Mouse (Mus musculus): ENCODE data around the gene Pecam1. TPM values are rescaled to one million over a fixed set of nuclear protein-coding genes. Genes with fewer than 3 reads are reported as not detected.
"Not testable (repeated sequence)": the region's sequence is repeated elsewhere in the genome, so short reads cannot be mapped to it uniquely, and the experiment has no call there.

The Pecam1 gene
- polyA plus RNA-seq, 1 experiment from 2014 or later, result 51.7 TPM

- Histone ChIP-seq H3K27me3 (ENCODE audit: control insufficient read depth, insufficient read depth, low read length) (no peaks in the 10 kb centered on the region), H3K4me1 (ENCODE audit: control insufficient read depth, insufficient read depth, low read length) (peaks cover 20% of the 10 kb centered on the region), H3K9ac (ENCODE audit: low read length) (no peak overlapping the region), H3K4me2 (ENCODE audit: low read depth, low read length) (no peak overlapping the region), H3K4me3 (replicated peaks; ENCODE audit: low read length) (no peak overlapping the region), H3K36me3 (ENCODE audit: control insufficient read depth, insufficient read depth, low read length) (no peaks in the 10 kb centered on the region), H3K27ac (ENCODE audit: low read length) (0 out of 2 replicates have a peak overlapping the region, but pooled peaks have one; percentile 23), H3K9me3 (replicated peaks; ENCODE audit: control insufficient read depth, low read length) (no peaks in the 10 kb centered on the region)
- ATAC-seq (ENCODE audit: insufficient read depth, low FRiP score), result no peak
- 86% methylated on average over 3 of the region's 3 CpGs for WGBS
Measured at GRCm38 (mm10) chr11:106759028-106759427, 8.6 kb upstream of the Pecam1 start.

- Histone ChIP-seq H3K4me3 (replicated peaks; ENCODE audit: low read length) (no peak overlapping the region), H3K9ac (ENCODE audit: low read length) (no peak overlapping the region), H3K9me3 (replicated peaks; ENCODE audit: control insufficient read depth, low read length) (no peaks in the 10 kb centered on the region), H3K4me2 (ENCODE audit: low read depth, low read length) (no peak overlapping the region), H3K27ac (ENCODE audit: low read length) (no peak overlapping the region), H3K27me3 (ENCODE audit: control insufficient read depth, insufficient read depth, low read length) (no peaks in the 10 kb centered on the region), H3K4me1 (ENCODE audit: control insufficient read depth, insufficient read depth, low read length) (no peaks in the 10 kb centered on the region), H3K36me3 (ENCODE audit: control insufficient read depth, insufficient read depth, low read length) (no peaks in the 10 kb centered on the region)
- no peak for ATAC-seq (ENCODE audit: insufficient read depth, low FRiP score)
- WGBS, result 56% methylated on average over 5 of the region's 5 CpGs
Measured at GRCm38 (mm10) chr11:106755583-106755982, 5.2 kb upstream of the Pecam1 start.

- Histone ChIP-seq H3K27me3 (ENCODE audit: control insufficient read depth, insufficient read depth, low read length) (no peaks in the 10 kb centered on the region), H3K36me3 (ENCODE audit: control insufficient read depth, insufficient read depth, low read length) (no peaks in the 10 kb centered on the region), H3K4me1 (ENCODE audit: control insufficient read depth, insufficient read depth, low read length) (0 out of 2 replicates have a peak, but pooled peaks cover 3% of the 10 kb centered on the region), H3K4me2 (ENCODE audit: low read depth, low read length) (no peak overlapping the region), H3K27ac (ENCODE audit: low read length) (no peak overlapping the region), H3K9ac (ENCODE audit: low read length) (no peak overlapping the region), H3K9me3 (replicated peaks; ENCODE audit: control insufficient read depth, low read length) (no peaks in the 10 kb centered on the region), H3K4me3 (replicated peaks; ENCODE audit: low read length) (no peak overlapping the region)
- 75% methylated on average over 6 of the region's 6 CpGs for WGBS
- no peak for ATAC-seq (ENCODE audit: insufficient read depth, low FRiP score)
Measured at GRCm38 (mm10) chr11:106753314-106753713, 2.9 kb upstream of the Pecam1 start.

GRCm38 (mm10) chr11:106752103-106752502, 1.7 kb upstream of the Pecam1 start:
- no peak overlapping the region for H3K9ac ChIP-seq (ENCODE audit: low read length)
- no peaks in the 10 kb centered on the region for H3K36me3 ChIP-seq (ENCODE audit: control insufficient read depth, insufficient read depth, low read length)
- H3K9me3 ChIP-seq (replicated peaks; ENCODE audit: control insufficient read depth, low read length), result no peaks in the 10 kb centered on the region
- peak overlapping the region; percentile 52; the same call in 1 of the 2 replicates for H3K27ac ChIP-seq (ENCODE audit: low read length)
- peak; percentile 37; the same call in 1 of the 2 replicates for ATAC-seq (ENCODE audit: insufficient read depth, low FRiP score)
- 0 out of 2 replicates have a peak overlapping the region, but pooled peaks have one; percentile 1 for H3K4me2 ChIP-seq (ENCODE audit: low read depth, low read length)
- no peak overlapping the region for H3K4me3 ChIP-seq (replicated peaks; ENCODE audit: low read length)
- WGBS, result 74% methylated on average over 7 of the region's 7 CpGs
- H3K27me3 ChIP-seq (ENCODE audit: control insufficient read depth, insufficient read depth, low read length), result no peaks in the 10 kb centered on the region
- H3K4me1 ChIP-seq (ENCODE audit: control insufficient read depth, insufficient read depth, low read length), result 0 out of 2 replicates have a peak, but pooled peaks cover 3% of the 10 kb centered on the region

GRCm38 (mm10) chr11:106751039-106752018, 901 bp upstream of the Pecam1 start, which contains the start of gene Milr1:
Gene Milr1, plus strand, starts transcription at chr11:106751226.
- no peaks in the 10 kb centered on the region for H3K27me3 ChIP-seq (ENCODE audit: control insufficient read depth, insufficient read depth, low read length)
- H3K36me3 ChIP-seq (ENCODE audit: control insufficient read depth, insufficient read depth, low read length), result no peaks in the 10 kb centered on the region
- H3K4me2 ChIP-seq (ENCODE audit: low read depth, low read length), result no peak within 1 kb of the TSS
- peak within 1 kb of the TSS; percentile 52; the same call in 1 of the 2 replicates for H3K27ac ChIP-seq (ENCODE audit: low read length)
- ATAC-seq (ENCODE audit: insufficient read depth, low FRiP score), result no peak
- no peaks in the 10 kb centered on the region for H3K9me3 ChIP-seq (replicated peaks; ENCODE audit: control insufficient read depth, low read length)
- no peak within 1 kb of the TSS for H3K9ac ChIP-seq (ENCODE audit: low read length)
- whole genome bisulfite sequencing, result 65% methylated on average over 17 of the region's 17 CpGs
- 0 out of 2 replicates have a peak, but pooled peaks cover 3% of the 10 kb centered on the region for H3K4me1 ChIP-seq (ENCODE audit: control insufficient read depth, insufficient read depth, low read length)
- H3K4me3 ChIP-seq (replicated peaks; ENCODE audit: low read length), result no peak within 1 kb of the TSS

GRCm38 (mm10) chr11:106749557-106750120, 789 bp downstream of the Pecam1 start:
- H3K36me3 ChIP-seq (ENCODE audit: control insufficient read depth, insufficient read depth, low read length); H3K27me3 ChIP-seq (ENCODE audit: control insufficient read depth, insufficient read depth, low read length); H3K4me3 ChIP-seq (replicated peaks; ENCODE audit: low read length); ATAC-seq (ENCODE audit: insufficient read depth, low FRiP score); H3K9ac ChIP-seq (ENCODE audit: low read length); H3K4me2 ChIP-seq (ENCODE audit: low read depth, low read length); H3K9me3 ChIP-seq (replicated peaks; ENCODE audit: control insufficient read depth, low read length); H3K4me1 ChIP-seq (ENCODE audit: control insufficient read depth, insufficient read depth, low read length); H3K27ac ChIP-seq (ENCODE audit: low read length): not testable (repeated sequence)
- WGBS, result 96% methylated on average over 7 of the region's 7 CpGs

GRCm38 (mm10) chr11:106744949-106745348, 5.5 kb downstream of the Pecam1 start:
- no peaks in the 10 kb centered on the region for H3K4me1 ChIP-seq (ENCODE audit: control insufficient read depth, insufficient read depth, low read length)
- H3K27ac ChIP-seq (ENCODE audit: low read length), result no peak overlapping the region
- no peaks in the 10 kb centered on the region for H3K36me3 ChIP-seq (ENCODE audit: control insufficient read depth, insufficient read depth, low read length)
- H3K4me3 ChIP-seq (replicated peaks; ENCODE audit: low read length), result no peak overlapping the region
- H3K4me2 ChIP-seq (ENCODE audit: low read depth, low read length), result no peak overlapping the region
- WGBS, result 92% methylated on average over 5 of the region's 5 CpGs
- no peak overlapping the region for H3K9ac ChIP-seq (ENCODE audit: low read length)
- no peaks in the 10 kb centered on the region for H3K9me3 ChIP-seq (replicated peaks; ENCODE audit: control insufficient read depth, low read length)
- no peaks in the 10 kb centered on the region for H3K27me3 ChIP-seq (ENCODE audit: control insufficient read depth, insufficient read depth, low read length)
- ATAC-seq (ENCODE audit: insufficient read depth, low FRiP score), result no peak

GRCm38 (mm10) chr11:106742388-106742841, 8.0 kb downstream of the Pecam1 start:
- WGBS, result 40% methylated on average over 6 of the region's 6 CpGs
- H3K27me3 ChIP-seq (ENCODE audit: control insufficient read depth, insufficient read depth, low read length), result no peaks in the 10 kb centered on the region
- ATAC-seq (ENCODE audit: insufficient read depth, low FRiP score), result no peak

GRCm38 (mm10) chr11:106741826-106742225, 8.6 kb downstream of the Pecam1 start:
- Histone ChIP-seq H3K27ac (ENCODE audit: low read length) (no peak overlapping the region), H3K4me2 (ENCODE audit: low read depth, low read length) (no peak overlapping the region), H3K4me3 (replicated peaks; ENCODE audit: low read length) (no peak overlapping the region), H3K27me3 (ENCODE audit: control insufficient read depth, insufficient read depth, low read length) (no peaks in the 10 kb centered on the region), H3K9ac (ENCODE audit: low read length) (no peak overlapping the region), H3K4me1 (ENCODE audit: control insufficient read depth, insufficient read depth, low read length) (no peaks in the 10 kb centered on the region), H3K9me3 (replicated peaks; ENCODE audit: control insufficient read depth, low read length) (no peaks in the 10 kb centered on the region), H3K36me3 (ENCODE audit: control insufficient read depth, insufficient read depth, low read length) (no peaks in the 10 kb centered on the region)
- 91% methylated on average over 3 of the region's 3 CpGs for WGBS
- no peak for ATAC-seq (ENCODE audit: insufficient read depth, low FRiP score)

More at GRCm38 (mm10) chr11:106742388-106742841, 8.0 kb downstream of the Pecam1 start:
- Histone ChIP-seq H3K4me3 (replicated peaks; ENCODE audit: low read length) (no peak overlapping the region), H3K4me2 (ENCODE audit: low read depth, low read length) (no peak overlapping the region), H3K27ac (ENCODE audit: low read length) (no peak overlapping the region), H3K36me3 (ENCODE audit: control insufficient read depth, insufficient read depth, low read length) (no peaks in the 10 kb centered on the region), H3K9me3 (replicated peaks; ENCODE audit: control insufficient read depth, low read length) (no peaks in the 10 kb centered on the region), H3K4me1 (ENCODE audit: control insufficient read depth, insufficient read depth, low read length) (no peaks in the 10 kb centered on the region), H3K9ac (ENCODE audit: low read length) (no peak overlapping the region)
